In the genomic region with DNA sequence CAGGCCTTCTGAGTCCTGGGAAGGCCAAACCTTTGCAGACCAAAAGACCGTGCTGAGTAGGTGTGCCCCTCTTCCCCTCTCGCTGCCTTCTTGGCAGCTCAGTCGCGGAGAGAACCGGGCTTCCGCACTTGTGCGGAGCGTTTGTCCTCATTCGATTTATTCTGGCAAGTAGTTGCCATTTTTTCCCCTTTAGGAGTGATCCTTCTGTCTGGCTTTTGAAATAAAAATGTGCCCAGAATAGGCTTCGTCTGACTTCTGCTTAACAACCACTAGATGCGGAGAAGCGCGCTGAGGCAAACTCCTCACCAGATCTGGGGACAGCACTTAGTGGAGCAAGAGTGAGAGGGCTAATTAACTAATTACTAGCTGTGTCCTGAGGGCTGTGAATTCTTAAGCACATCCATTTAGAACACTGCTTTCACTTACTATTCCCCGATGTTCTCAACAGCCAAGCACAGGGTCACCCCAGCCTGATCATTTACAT, we compare ENCODE assay signal across 7 mouse cellular contexts. TPM values are rescaled to one million over a fixed set of nuclear protein-coding genes. Genes with fewer than 3 reads are reported as not detected.
A peak's percentile ranks its signal among the peaks of the same experiment; 100 is the strongest.
DNase-seq lines count a peak whose midpoint lies in the region; ATAC-seq and TF ChIP-seq lines count a peak whose summit lies in the region.

No protein-coding gene starts in this region.

- no peaks in the 10 kb centered on the region for H3K27me3 ChIP-seq in MEL (ENCODE audit: control insufficient read depth in 1 of 2, insufficient read depth in 2 of 2, low read length in 2 of 2)
- H3K27me3 ChIP-seq in heart, embryonic 10.5 days (ENCODE audit: insufficient read depth, poor library complexity, severe bottlenecking): peaks cover 44% of the 10 kb centered on the region
- peaks cover 40% of the 10 kb centered on the region for H3K27me3 ChIP-seq in kidney, embryonic 14.5 days (ENCODE audit: control insufficient read depth, insufficient read depth, low read length)

- peak overlapping the region; percentile 75 for H3K27ac ChIP-seq in MEL (ENCODE audit: control insufficient read depth, low read depth, low read length)
- peak overlapping the region; percentile 79 for H3K27ac ChIP-seq in cortical plate, adult 2 months (ENCODE audit: insufficient read depth, low read length)
- H3K27ac ChIP-seq in heart, embryonic 10.5 days: peak overlapping the region; percentile 90
- H3K27ac ChIP-seq in kidney, embryonic 14.5 days (ENCODE audit: low read depth, low read length): peak overlapping the region; percentile 13; the same call in 1 of the 2 replicates
- H3K27ac ChIP-seq in olfactory bulb, adult 2 months (ENCODE audit: insufficient read depth, low read depth, low read length): peak overlapping the region; percentile 43

- peak in 1 of 2 experiments; percentile 42; a peak in 1 of 4 replicates for TF ChIP-seq POLR2A in MEL (IDR thresholded peaks at IDR 0.05; ENCODE audit: control insufficient read depth in 1 of 2, insufficient read depth in 1 of 2, low read depth in 1 of 2, low read length in 2 of 2, poor library complexity in 1 of 2)
- no peak for TF ChIP-seq POLR2A in cortical plate, adult 2 months (IDR thresholded peaks at IDR 0.05; ENCODE audit: extremely low read depth, insufficient read depth, low read length)
- no peak for TF ChIP-seq POLR2A in lung, adult 2 months (IDR thresholded peaks at IDR 0.05; ENCODE audit: borderline replicate concordance, extremely low read depth, low read depth, low read length)
- TF ChIP-seq POLR2A in olfactory bulb, adult 2 months (IDR thresholded peaks at IDR 0.05; ENCODE audit: insufficient read depth, low read depth, low read length): no peak

- peaks cover 0 to 24% of the 10 kb centered on the region in 2 experiments; a peak in 2 of 4 replicates for H3K36me3 ChIP-seq in MEL (ENCODE audit: control insufficient read depth in 1 of 2, insufficient read depth in 2 of 2, low read length in 2 of 2)
- no peaks in the 10 kb centered on the region for H3K36me3 ChIP-seq in heart, embryonic 10.5 days
- no peaks in the 10 kb centered on the region for H3K36me3 ChIP-seq in kidney, embryonic 14.5 days (ENCODE audit: control insufficient read depth, insufficient read depth, low read length)

- peak; percentile 40 for DNase-seq in CD4-positive, CD25-positive, alpha-beta regulatory T cell, adult 2 months (ENCODE audit: low read depth, low spot score)
- peak; percentile 82 for DNase-seq in MEL (ENCODE audit: low read depth, low spot score)
- no peak for DNase-seq in heart, embryonic 10.5 days (ENCODE audit: low spot score)
- DNase-seq in lung, adult 2 months: peak; percentile 55

- TF ChIP-seq EP300 in MEL (IDR thresholded peaks at IDR 0.05; ENCODE audit: low read depth in 1 of 2, low read length in 2 of 2): no peak

- peak overlapping the region; percentile 54 for H3K4me2 ChIP-seq in kidney, embryonic 14.5 days (replicated peaks; ENCODE audit: low read depth, low read length)

- TF ChIP-seq CTCF in MEL (IDR thresholded peaks at IDR 0.05 in 2 of 3, conservative IDR thresholded peaks at IDR 0.05 in 1 of 3; ENCODE audit: control insufficient read depth in 1 of 3, insufficient read depth in 1 of 3, low read depth in 2 of 3, low read length in 3 of 3, poor library complexity in 1 of 3, severe bottlenecking in 1 of 3): no peak
- TF ChIP-seq CTCF in cortical plate, adult 2 months (IDR thresholded peaks at IDR 0.05; ENCODE audit: extremely low read depth, insufficient read depth, low read length): no peak
- TF ChIP-seq CTCF in lung, adult 2 months (IDR thresholded peaks at IDR 0.05; ENCODE audit: insufficient read depth, low read length): peak; percentile 18; the same call in 1 of the 2 replicates
- TF ChIP-seq CTCF in olfactory bulb, adult 2 months (IDR thresholded peaks at IDR 0.05; ENCODE audit: insufficient read depth, low read depth, low read length): no peak

- no peaks in the 10 kb centered on the region for H3K9me3 ChIP-seq in MEL (replicated peaks; ENCODE audit: insufficient read depth, low read length)
- no peaks in the 10 kb centered on the region for H3K9me3 ChIP-seq in heart, embryonic 10.5 days
- no peaks in the 10 kb centered on the region for H3K9me3 ChIP-seq in kidney, embryonic 14.5 days (ENCODE audit: control insufficient read depth, low read length)

- H3K4me1 ChIP-seq in MEL (ENCODE audit: control insufficient read depth in 1 of 2, insufficient read depth in 2 of 2, low read length in 2 of 2): peaks cover 13 to 14% of the 10 kb centered on the region in 2 experiments
- peaks cover 5% of the 10 kb centered on the region for H3K4me1 ChIP-seq in cortical plate, adult 2 months (ENCODE audit: control insufficient read depth, insufficient read depth, low read length)
- peaks cover 12% of the 10 kb centered on the region for H3K4me1 ChIP-seq in heart, embryonic 10.5 days
- H3K4me1 ChIP-seq in kidney, embryonic 14.5 days (ENCODE audit: control insufficient read depth, insufficient read depth, low read length): 0 out of 2 replicates have a peak, but pooled peaks cover 5% of the 10 kb centered on the region
- H3K4me1 ChIP-seq in lung, adult 2 months (ENCODE audit: control insufficient read depth, insufficient read depth, low read length): peaks cover 5% of the 10 kb centered on the region
- H3K4me1 ChIP-seq in olfactory bulb, adult 2 months (ENCODE audit: control insufficient read depth, insufficient read depth, low read length): peaks cover 3% of the 10 kb centered on the region; the same call in 1 of the 2 replicates

- peaks cover 7% of the 10 kb centered on the region; the same call in 1 of the 2 replicates for H3K79me2 ChIP-seq in MEL (ENCODE audit: control insufficient read depth, insufficient read depth, low read length, poor library complexity)

- WGBS in heart, embryonic 10.5 days: under 1% methylated on average over 14 of the region's 14 CpGs
- WGBS in kidney, embryonic 14.5 days: under 1% methylated on average over 14 of the region's 14 CpGs
- WGBS in lung, adult 2 months: 2% methylated on average over 14 of the region's 14 CpGs
- 2% methylated on average over 14 of the region's 14 CpGs for WGBS in olfactory bulb, adult 2 months

- ATAC-seq in kidney, embryonic 14.5 days (ENCODE audit: low FRiP score, low TSS enrichment): peak; percentile 61; the same call in 1 of the 2 replicates

- H3K9ac ChIP-seq in MEL (ENCODE audit: control insufficient read depth, low read depth, low read length, poor library complexity, severe bottlenecking): peak overlapping the region; percentile 75
- peak overlapping the region; percentile 52; the same call in 1 of the 2 replicates for H3K9ac ChIP-seq in kidney, embryonic 14.5 days (ENCODE audit: low read depth, low read length)

- peak overlapping the region; percentile 66 to 85 for H3K4me3 ChIP-seq in MEL (ENCODE audit: control insufficient read depth in 1 of 2, insufficient read depth in 1 of 2, low read depth in 2 of 2, low read length in 2 of 2)
- H3K4me3 ChIP-seq in cortical plate, adult 2 months (ENCODE audit: insufficient read depth, low read length): peak overlapping the region; percentile 84
- H3K4me3 ChIP-seq in heart, embryonic 10.5 days: peak overlapping the region; percentile 66
- peak overlapping the region; percentile 40 for H3K4me3 ChIP-seq in kidney, embryonic 14.5 days (ENCODE audit: low read length)
- peak overlapping the region; percentile 99 for H3K4me3 ChIP-seq in lung, adult 2 months (replicated peaks; ENCODE audit: extremely low read depth, low read depth, low read length)
- H3K4me3 ChIP-seq in olfactory bulb, adult 2 months (ENCODE audit: insufficient read depth, low read depth, low read length): peak overlapping the region; percentile 46

- TF ChIP-seq RAD21 in MEL (IDR thresholded peaks at IDR 0.05; ENCODE audit: low read depth, low read length): no peak

TF ChIP-seq in MEL, 35 proteins besides CTCF, POLR2A, EP300 and RAD21 (continues in another document):
- no peak for TF ChIP-seq GABPA (IDR thresholded peaks at IDR 0.05; ENCODE audit: low read depth, low read length)
- TF ChIP-seq RCOR1 (IDR thresholded peaks at IDR 0.05; ENCODE audit: low read depth, low read length): no peak
- TF ChIP-seq NRF1 (IDR thresholded peaks at IDR 0.05; ENCODE audit: insufficient read depth, low read depth, low read length, poor library complexity, severe bottlenecking): no peak
- no peak for TF ChIP-seq ELF1 (IDR thresholded peaks at IDR 0.05; ENCODE audit: low read depth, low read length)
- TF ChIP-seq ETS1 (IDR thresholded peaks at IDR 0.05; ENCODE audit: low read depth, low read length): 0 out of 2 replicates have a peak, but pooled peaks have one; percentile 10
- TF ChIP-seq POLR2AphosphoS2 (IDR thresholded peaks at IDR 0.05; ENCODE audit: low read length): no peak
- no peak for TF ChIP-seq MAFK (IDR thresholded peaks at IDR 0.05; ENCODE audit: borderline replicate concordance, low read depth, low read length)
- peak; percentile 36 for TF ChIP-seq SIN3A (IDR thresholded peaks at IDR 0.05; ENCODE audit: low read length)
- TF ChIP-seq KAT2A (conservative IDR thresholded peaks at IDR 0.05; ENCODE audit: low read depth, low read length): no peak
- TF ChIP-seq CHD1 (IDR thresholded peaks at IDR 0.05; ENCODE audit: low read depth, low read length): peak; percentile 12; the same call in 1 of the 2 replicates
- peak; percentile 36; the same call in 1 of the 2 replicates for TF ChIP-seq NELFE (IDR thresholded peaks at IDR 0.05; ENCODE audit: low read depth, low read length)

RNA-seq across cellular contexts. Expression of a gene that starts 14.5 kb away (rescaled TPM):
- total RNA-seq in MEL (2012; rRNA removed): 10.2 and 16.4 TPM in 2 replicates
- polyA plus RNA-seq in MEL (2012; ENCODE audit: insufficient read depth in 1 of 2, insufficient read length in 2 of 2, low read depth in 1 of 2, low replicate concordance in 2 of 2, missing spikeins in 1 of 2): 10 to 100 TPM; 13.4 to 20.5 TPM
- polyA plus RNA-seq in cortical plate, adult 2 months (2012; rRNA removed): 21.5 and 24.1 TPM in 2 replicates
- polyA plus RNA-seq in heart, embryonic 10.5 days (2016; fragmentation: Nextera tagmentation; extraction: Ambion mirVana): 14.4 and 19.6 TPM in 2 replicates
- 25.9 and 32.1 TPM in 2 replicates for polyA plus RNA-seq in kidney, embryonic 14.5 days (2014; fragmentation: Nextera tagmentation; extraction: Ambion mirVana)
- 52.7 and 57.7 TPM in 2 replicates for polyA plus RNA-seq in lung, adult 2 months (2012; rRNA removed)
- polyA plus RNA-seq in olfactory bulb, adult 2 months (2012; ENCODE audit: insufficient read depth, insufficient read length, low replicate concordance, missing spikeins): not detected in 2 replicates

RNA-seq across cellular contexts. Expression of a gene that starts 19.9 kb away (rescaled TPM):
- not detected in 2 replicates for total RNA-seq in MEL (2012; rRNA removed)
- not detected for polyA plus RNA-seq in MEL (2012; ENCODE audit: insufficient read depth in 1 of 2, insufficient read length in 2 of 2, low read depth in 1 of 2, low replicate concordance in 2 of 2, missing spikeins in 1 of 2)
- 12.7 and 14.3 TPM in 2 replicates for polyA plus RNA-seq in cortical plate, adult 2 months (2012; rRNA removed)
- polyA plus RNA-seq in heart, embryonic 10.5 days (2016; fragmentation: Nextera tagmentation; extraction: Ambion mirVana): 0.33 and 1.1 TPM in 2 replicates
- 0.35 and 0.71 TPM in 2 replicates for polyA plus RNA-seq in kidney, embryonic 14.5 days (2014; fragmentation: Nextera tagmentation; extraction: Ambion mirVana)
- 0.17 TPM in 1 of 2 replicates, not detected in the other for polyA plus RNA-seq in lung, adult 2 months (2012; rRNA removed)
- polyA plus RNA-seq in olfactory bulb, adult 2 months (2012; ENCODE audit: insufficient read depth, insufficient read length, low replicate concordance, missing spikeins): not detected in 2 replicates

Comparison
In these comparisons a context has a peak if more than half of its experiments do, and no peak if none do; other contexts are left out.
1. H3K27ac ChIP-seq: peak in every context shown above with its lines; median percentile 90 in heart, embryonic 10.5 days; 79 in cortical plate, adult 2 months; 75 in MEL; 43 in olfactory bulb, adult 2 months; 13 in kidney, embryonic 14.5 days.
2. H3K4me3 ChIP-seq: peak in every context shown above with its lines; median percentile 99 in lung, adult 2 months; 84 in cortical plate, adult 2 months; 76 in MEL; 66 in heart, embryonic 10.5 days; 46 in olfactory bulb, adult 2 months; 40 in kidney, embryonic 14.5 days.